Mouse (Mus musculus) hindbrain, embryonic 15.5 days (tissue): ENCODE data around the gene Scand1. TPM values are rescaled to one million over a fixed set of nuclear protein-coding genes. Genes with fewer than 3 reads are reported as not detected.

Experiments used
- ATAC-seq: fragments of 200-750 bp; cut with Nextera tagmentation; 2 replicates; pipeline ENCODE4 v1.8.0; 2017; ENCODE audit warnings: low read depth, moderate number of reproducible peaks, moderate TSS enrichment; ENCODE audit not compliant: low FRiP score
- H3K27ac ChIP-seq: fragments of 300-500 bp; sonication (generic); replicated peaks from 2 replicates; pipeline ENCODE4 v1.5.1; 2015; ENCODE audit warnings: mild to moderate bottlenecking, inconsistent platforms
- H3K27me3 ChIP-seq: fragments of 300-500 bp; sonication (generic); 2 replicates; pipeline ENCODE4 v1.6.1; 2015; ENCODE audit warnings: control low read depth, inconsistent platforms
- H3K36me3 ChIP-seq: fragments of 300-500 bp; sonication (generic); 2 replicates; pipeline ENCODE4 v1.6.1; 2015; ENCODE audit warnings: control low read depth, inconsistent platforms
- H3K4me1 ChIP-seq: fragments of 300-500 bp; sonication (generic); replicated peaks from 2 replicates; pipeline ENCODE4 v1.6.1; 2015; ENCODE audit warnings: control low read depth, inconsistent platforms
- H3K4me2 ChIP-seq: fragments of 300-500 bp; sonication (generic); 2 replicates; pipeline ENCODE4 v1.6.1; 2015; ENCODE audit warnings: moderate library complexity, mild to moderate bottlenecking, inconsistent platforms
- H3K4me3 ChIP-seq: fragments of 300-500 bp; sonication (generic); 2 replicates; pipeline ENCODE4 v1.5.1; 2015; ENCODE audit warnings: mild to moderate bottlenecking, inconsistent platforms
- H3K9ac ChIP-seq: fragments of 300-500 bp; sonication (generic); 2 replicates; pipeline ENCODE4 v1.6.1; 2015; ENCODE audit warnings: inconsistent platforms
- H3K9me3 ChIP-seq: fragments of 300-500 bp; sonication (generic); 2 replicates; pipeline ENCODE4 v1.6.1; 2016; ENCODE audit warnings: control low read depth, inconsistent platforms
- WGBS: fragments of 180-500 bp; shearing (Covaris S2); methylation state at CpG from one replicate; pipeline ENCODE4 v1.1.7; 2015; 5-methylcytosine and 5-hydroxymethylcytosine counted together
- microRNA-seq: library from miRNA; unstranded; fragments of <30 nt; microRNA quantifications from one replicate; pipeline ENCODE4, GENCODE M21; 2016
- polyA plus RNA-seq: library from polyadenylated mRNA; unstranded; fragments of >200 nt; fragmentation: Nextera tagmentation; extraction: Ambion mirVana; gene quantifications from 2 replicates; pipeline ENCODE4 v1.2.1, GENCODE M21; 2015

Gene Scand1
- polyA plus RNA-seq, 1 experiment from 2014 or later = 108 TPM

DNA sequence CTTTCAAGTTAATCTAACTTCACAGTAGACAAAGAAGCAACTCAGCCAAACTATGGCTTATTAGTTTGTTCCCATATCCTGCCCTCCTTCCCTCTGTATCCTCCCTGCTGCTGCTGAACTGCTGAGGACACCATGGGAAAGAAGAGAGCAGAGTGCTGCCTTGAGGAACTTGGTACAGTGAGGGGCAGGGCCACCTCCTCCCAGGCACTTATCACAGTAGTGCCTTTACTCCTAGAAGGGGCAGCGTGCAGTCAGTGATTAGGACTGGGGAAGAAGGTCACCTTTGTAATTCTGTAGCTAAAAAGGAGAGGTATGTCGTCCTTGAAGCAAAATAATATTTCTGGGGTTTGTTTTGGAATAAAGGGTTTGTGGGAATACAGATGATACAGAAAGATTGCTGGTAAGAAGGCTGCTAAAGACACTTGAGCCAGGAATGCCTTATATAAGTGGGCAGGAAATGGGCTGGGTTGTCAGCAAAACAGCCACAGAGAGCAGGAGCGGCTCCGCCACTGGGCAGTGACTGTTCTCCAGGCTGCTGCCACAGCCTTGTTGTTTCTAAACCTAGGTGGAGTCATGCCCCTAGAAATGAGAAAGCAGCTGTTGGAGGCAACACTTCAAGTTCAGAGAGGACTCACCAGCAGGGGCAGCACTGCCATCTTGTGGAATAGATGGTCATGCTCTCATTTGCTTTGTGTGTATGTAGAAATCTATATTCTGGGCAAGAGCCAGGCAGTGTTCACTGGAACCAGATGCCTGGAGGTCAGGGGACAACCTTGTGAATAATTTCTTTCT is 34.1 kb downstream of the Scand1 start:
- Histone ChIP-seq H3K9me3 (no peaks in the 10 kb centered on the region), H3K9ac (no peak overlapping the region), H3K4me3 (no peak overlapping the region), H3K4me1 (no peaks in the 10 kb centered on the region), H3K27me3 (no peaks in the 10 kb centered on the region), H3K27ac (0 out of 2 replicates have a peak overlapping the region, but pooled peaks have one; percentile 14), H3K4me2 (no peak overlapping the region), H3K36me3 (peaks cover 18% of the 10 kb centered on the region)
- WGBS = 64% methylated on average over 4 of the region's 4 CpGs
- ATAC-seq = peak; percentile 77

DNA sequence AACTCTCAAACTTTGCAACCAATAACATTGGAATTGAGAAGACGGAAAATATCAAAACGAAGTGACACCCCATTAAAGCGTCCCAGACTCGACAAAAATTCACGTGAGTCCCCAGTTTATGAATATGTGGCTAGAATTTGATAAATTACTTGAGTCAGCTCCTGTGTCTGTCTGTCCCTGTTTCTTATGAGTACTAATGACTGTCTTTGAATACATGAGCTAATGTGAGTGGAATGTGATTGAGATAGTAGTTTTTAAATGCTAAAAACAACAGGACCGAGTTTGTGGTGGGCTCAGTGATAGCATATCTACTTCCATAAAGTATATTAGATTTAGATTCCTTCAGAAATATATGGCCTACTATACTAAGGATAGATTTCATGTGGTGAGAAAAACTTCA is 40.0 kb downstream of the Scand1 start:
- H3K4me2 ChIP-seq = no peak overlapping the region
- no peak for ATAC-seq
- no peak overlapping the region for H3K4me3 ChIP-seq
- H3K27me3 ChIP-seq = no peaks in the 10 kb centered on the region
- H3K9ac ChIP-seq = no peak overlapping the region
- WGBS = 96% methylated on average over 6 of the region's 6 CpGs
- H3K9me3 ChIP-seq = no peaks in the 10 kb centered on the region
- H3K36me3 ChIP-seq = peaks cover 19% of the 10 kb centered on the region
- H3K27ac ChIP-seq = no peak overlapping the region
- H3K4me1 ChIP-seq = no peaks in the 10 kb centered on the region

DNA sequence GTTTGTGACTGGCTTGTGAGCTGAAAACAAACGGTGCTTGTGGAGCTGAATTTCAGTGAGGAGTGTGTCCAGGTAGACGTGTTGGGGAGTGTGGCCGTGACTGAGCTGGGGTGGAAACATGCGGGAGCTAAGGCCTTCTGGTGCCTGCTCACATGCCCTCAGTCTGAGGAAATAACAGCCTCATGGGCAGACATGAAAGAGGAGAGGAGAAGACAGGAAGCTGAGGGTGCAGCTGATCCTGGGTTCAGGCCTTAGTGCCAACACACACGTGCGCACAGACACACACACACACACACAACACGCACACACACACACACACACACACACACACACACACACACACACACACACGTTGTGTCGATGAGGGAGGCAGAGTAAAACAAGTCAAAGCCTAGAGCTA is 44.9 kb downstream of the Scand1 start:
- 96% methylated on average over 8 of the region's 9 CpGs for WGBS

DNA sequence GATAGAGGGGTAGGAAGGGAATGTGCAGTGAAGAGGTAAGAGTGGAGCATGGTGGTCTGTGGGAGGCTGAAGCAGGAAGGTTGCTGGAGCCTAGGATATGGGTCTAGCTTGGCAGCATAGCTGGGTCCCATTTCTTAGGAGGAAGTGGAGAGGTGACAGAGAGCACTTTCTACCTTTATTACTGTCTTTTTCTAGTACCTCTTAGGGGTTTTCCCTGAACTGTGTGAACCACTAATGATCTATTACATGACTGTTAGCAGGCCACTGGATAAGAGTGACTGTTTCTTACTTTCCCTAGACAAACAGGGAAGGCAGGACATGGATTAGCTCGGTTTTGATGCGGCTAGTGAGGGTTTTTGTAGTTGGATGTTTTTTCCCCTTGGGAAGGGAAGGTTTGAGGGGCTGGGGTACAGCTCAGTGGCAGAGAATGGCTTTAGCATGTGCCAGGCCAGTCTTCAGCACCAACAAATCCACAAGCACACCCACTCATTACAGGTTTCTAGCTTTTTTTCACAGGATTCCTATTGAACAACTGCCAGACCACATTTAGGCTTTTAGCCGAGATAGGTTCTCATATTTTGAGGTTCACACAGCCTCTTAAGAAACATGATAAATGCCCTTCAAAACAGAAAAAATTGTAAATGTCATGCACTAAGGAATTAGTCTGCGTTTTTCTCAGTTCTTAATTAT is 49.2 kb downstream of the Scand1 start:
- Histone ChIP-seq H3K9me3 (no peaks in the 10 kb centered on the region), H3K9ac (no peak overlapping the region), H3K27me3 (no peaks in the 10 kb centered on the region), H3K27ac (no peak overlapping the region), H3K4me1 (no peaks in the 10 kb centered on the region), H3K36me3 (peaks cover 11% of the 10 kb centered on the region; the same call in 1 of the 2 replicates), H3K4me3 (no peak overlapping the region), H3K4me2 (no peak overlapping the region)
- ATAC-seq = no peak
- 88% methylated on average over 4 of the region's 4 CpGs for WGBS

More for the DNA sequence above, 44.9 kb downstream of the Scand1 start:
- Histone ChIP-seq H3K36me3 (no peaks in the 10 kb centered on the region), H3K9me3 (no peaks in the 10 kb centered on the region), H3K9ac (no peak overlapping the region), H3K4me3 (no peak overlapping the region), H3K4me2 (no peak overlapping the region), H3K27ac (no peak overlapping the region), H3K4me1 (no peaks in the 10 kb centered on the region), H3K27me3 (no peaks in the 10 kb centered on the region)
- no peak for ATAC-seq

Small RNA genes lying within 50 kb of the gene (microRNA-seq; reads per million reads assigned to microRNA genes)
- gene Gm22759 = not detected

Other genes starting within 250 kb of the Scand1 start
- 7.0 and 7.3 TPM in 2 replicates for gene Spag4, start 247.5 kb downstream of the Scand1 start, polyA plus RNA-seq
- 26.9 and 28.7 TPM in 2 replicates for gene Cpne1, start 200.7 kb downstream of the Scand1 start, polyA plus RNA-seq
- 17.7 and 23.0 TPM in 2 replicates for gene Rbm12, start 200.7 kb downstream of the Scand1 start, polyA plus RNA-seq
- 16.0 and 19.6 TPM in 2 replicates for gene Gm28036, start 185.6 kb downstream of the Scand1 start, polyA plus RNA-seq
- gene Romo1, start 168.7 kb downstream of the Scand1 start, polyA plus RNA-seq = 439 and 455 TPM in 2 replicates
- gene Nfs1, start 168.5 kb downstream of the Scand1 start, polyA plus RNA-seq = 33.9 and 35.2 TPM in 2 replicates
- gene Rbm39, start 132.5 kb downstream of the Scand1 start, polyA plus RNA-seq = 414 and 423 TPM in 2 replicates
- 111 and 112 TPM in 2 replicates for gene Phf20, start 116.2 kb downstream of the Scand1 start, polyA plus RNA-seq
- 7.3 and 7.4 TPM in 2 replicates for gene Cnbd2, start 405 bp downstream of the Scand1 start, polyA plus RNA-seq
- 15.7 and 16.1 TPM in 2 replicates for gene Epb41l1, start 108.2 kb upstream of the Scand1 start, polyA plus RNA-seq
- 43.8 and 44.9 TPM in 2 replicates for gene Aar2, start 234.9 kb upstream of the Scand1 start, polyA plus RNA-seq